Mouse (Mus musculus) embryonic fibroblast, embryonic 13.5 days (primary cell): Measurements from ENCODE around the gene Henmt1. TPM values are rescaled to one million over a fixed set of nuclear protein-coding genes. Genes with fewer than 3 reads are reported as not detected.

ENCODE experiments used
- H3K27ac ChIP-seq: 2 replicates; pipeline ENCODE4 v1.5.1; 2012; ENCODE audit warnings: low read length, control low read depth, inconsistent platforms; ENCODE audit not compliant: insufficient read depth
- H3K4me1 ChIP-seq: 2 replicates; pipeline ENCODE4 v1.6.1; 2011; ENCODE audit warnings: low read length; ENCODE audit not compliant: control insufficient read depth, insufficient read depth
- H3K4me3 ChIP-seq: 2 replicates; pipeline ENCODE4 v1.5.1; 2011; ENCODE audit warnings: mild to moderate bottlenecking, control low read depth, low read length; ENCODE audit not compliant: insufficient read depth
- CTCF ChIP-seq: IDR thresholded peaks from 2 replicates; pipeline ENCODE4 v1.5.1; 2011; ENCODE audit warnings: mild to moderate bottlenecking, control low read depth, low read length, moderate library complexity, borderline replicate concordance; ENCODE audit not compliant: insufficient read depth
- POLR2A ChIP-seq: IDR thresholded peaks from 2 replicates; pipeline ENCODE4 v1.6.1; 2011; ENCODE audit warnings: low read depth, mild to moderate bottlenecking, control low read depth, low read length, moderate library complexity
- polyA plus RNA-seq: library from polyadenylated mRNA; stranded (reverse); fragments of >200 nt; gene quantifications from 2 replicates; pipeline ENCODE4 v1.2.4, GENCODE M21; 2011; ENCODE audit warnings: low read depth; ENCODE audit not compliant: missing spikeins, insufficient read length

Henmt1 gene
- polyA plus RNA-seq = not detected in 2 replicates

DNA sequence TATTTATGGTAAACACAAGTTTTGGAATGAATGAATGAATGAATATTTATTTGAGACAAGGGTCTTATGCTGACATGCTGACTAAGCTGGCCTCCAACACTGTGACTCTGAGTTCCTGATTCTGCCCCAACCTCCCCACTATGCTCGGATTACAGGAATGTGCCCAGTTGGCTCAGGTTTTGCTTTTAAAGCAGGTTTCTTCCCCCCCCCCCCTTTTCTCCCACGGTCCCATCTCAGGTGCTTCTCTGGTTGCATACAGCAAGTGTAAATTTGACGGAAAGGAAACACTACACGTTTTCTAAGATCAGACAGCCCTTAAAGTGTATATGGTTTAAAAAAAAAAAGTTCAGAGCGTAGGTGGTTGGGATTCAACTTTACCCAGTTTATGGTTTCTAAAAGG is at the start of gene Henmt1:
Gene Henmt1 (plus strand): TSS at position 301 of the 400 bp plus-strand sequence.
- no peak within 1 kb of the TSS for H3K4me3 ChIP-seq
- no peak for TF ChIP-seq POLR2A
- TF ChIP-seq CTCF = no peak

DNA sequence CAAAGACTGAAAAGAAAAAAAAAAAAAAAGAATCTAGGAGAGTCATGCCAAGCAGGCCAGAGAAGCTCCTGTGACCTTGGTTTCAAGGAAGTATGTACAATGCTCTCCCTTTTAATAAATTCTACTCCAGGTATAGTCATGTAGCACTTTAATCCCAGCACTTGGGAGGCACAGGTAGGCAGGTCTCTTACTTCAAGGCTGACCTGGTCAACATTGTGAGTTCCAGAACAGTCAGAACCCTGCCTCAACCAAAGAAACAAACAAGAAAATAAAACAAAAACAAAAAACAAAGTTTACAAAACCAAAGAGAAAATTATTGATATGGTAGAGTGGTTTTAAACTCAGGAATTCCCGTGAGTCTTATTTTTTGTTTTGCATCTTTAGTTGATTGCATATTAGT is 49.8 kb upstream of the Henmt1 start, which contains the start of gene Fndc7:
Gene Fndc7 (minus strand): TSS at position 101 of the 400 bp plus-strand sequence.
- no peak for TF ChIP-seq CTCF
- TF ChIP-seq POLR2A = no peak
- Histone ChIP-seq H3K4me1 (no peaks in the 10 kb centered on the region), H3K4me3 (no peak within 1 kb of the TSS), H3K27ac (no peak within 1 kb of the TSS)

More for the DNA sequence above, at the start of gene Henmt1:
- Histone ChIP-seq H3K4me1 (no peaks in the 10 kb centered on the region), H3K27ac (no peak within 1 kb of the TSS)

DNA sequence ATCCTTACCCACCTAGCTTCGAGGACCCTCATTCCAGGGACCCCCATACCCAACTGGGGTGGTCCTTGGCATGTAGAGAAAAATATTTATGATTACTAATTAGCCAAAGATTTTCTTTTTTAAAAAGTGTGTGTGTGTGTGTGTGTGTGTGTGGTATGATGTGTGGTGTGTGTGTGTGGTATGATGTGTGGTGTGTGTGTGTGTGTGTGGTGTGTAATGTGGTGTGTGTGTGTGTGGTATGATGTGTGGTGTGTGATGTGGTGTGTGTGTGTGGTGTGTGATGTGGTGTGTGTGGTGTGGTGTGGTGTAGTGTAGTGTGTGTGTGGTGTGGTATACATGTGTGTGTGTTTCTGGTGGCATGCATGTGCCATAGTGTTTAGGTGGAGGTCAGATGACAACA is 47.6 kb upstream of the Henmt1 start:
- Histone ChIP-seq H3K27ac (no peak overlapping the region), H3K4me1 (no peaks in the 10 kb centered on the region), H3K4me3 (no peak overlapping the region)
- TF ChIP-seq POLR2A (no peak), CTCF (no peak)

DNA sequence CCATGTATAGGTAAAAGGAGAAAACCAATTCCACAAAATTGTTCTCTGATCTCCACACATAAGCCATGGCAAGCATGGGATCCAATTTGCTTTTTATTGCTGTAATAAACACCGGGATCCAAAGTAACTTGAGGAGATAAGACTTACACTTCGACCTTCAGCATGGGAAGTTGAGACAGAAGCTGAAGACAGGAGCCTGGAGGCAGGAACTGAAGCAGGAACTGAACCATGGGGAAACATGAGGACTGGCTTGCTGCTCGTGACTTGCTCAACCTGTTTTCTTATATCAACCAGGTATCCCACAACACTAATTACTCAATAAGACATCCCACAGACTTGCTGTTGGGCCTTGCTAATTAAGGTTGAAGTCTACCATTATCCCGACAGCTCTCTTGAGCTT is 46.8 kb upstream of the Henmt1 start:
- Histone ChIP-seq H3K4me1 (no peaks in the 10 kb centered on the region), H3K27ac (no peak overlapping the region)
- TF ChIP-seq CTCF = no peak
- no peak for TF ChIP-seq POLR2A

GRCm38 (mm10) chr3:108898640-108899039 is 41.0 kb upstream of the Henmt1 start:
- Histone ChIP-seq H3K4me3 (no peak overlapping the region), H3K4me1 (no peaks in the 10 kb centered on the region), H3K27ac (no peak overlapping the region)
- TF ChIP-seq POLR2A = no peak
- no peak for TF ChIP-seq CTCF

More for the DNA sequence above, 46.8 kb upstream of the Henmt1 start:
- H3K4me3 ChIP-seq = no peak overlapping the region

- TF ChIP-seq CTCF = no peak
- no peak for TF ChIP-seq POLR2A
- no peak overlapping the region for H3K27ac ChIP-seq
- H3K4me1 ChIP-seq = no peaks in the 10 kb centered on the region
- no peak overlapping the region for H3K4me3 ChIP-seq
These were observed 39.5 kb upstream of the Henmt1 start for GRCm38 (mm10) chr3:108900147-108900546.

DNA sequence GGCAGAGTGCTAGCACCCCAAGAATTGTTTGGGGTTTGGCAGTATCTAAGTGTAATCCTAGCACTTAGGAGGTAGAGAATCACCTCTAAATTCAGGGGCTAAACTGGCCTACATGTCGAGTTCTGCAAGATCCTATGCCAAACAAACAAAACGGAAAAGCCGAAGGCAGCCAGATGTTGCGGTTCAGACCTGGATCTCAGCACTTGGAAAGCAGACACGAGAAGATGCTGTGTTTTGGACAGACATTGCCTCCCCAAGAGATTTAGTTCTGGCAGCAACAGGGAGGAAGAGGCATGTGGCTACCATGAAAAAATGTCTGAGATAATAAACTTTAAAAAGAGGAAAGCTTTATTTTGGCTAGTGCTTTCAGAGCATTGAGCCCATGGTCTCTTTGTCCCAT is 39.0 kb upstream of the Henmt1 start:
- no peaks in the 10 kb centered on the region for H3K4me1 ChIP-seq
- H3K27ac ChIP-seq = no peak overlapping the region
- TF ChIP-seq CTCF (no peak), POLR2A (no peak)
- no peak overlapping the region for H3K4me3 ChIP-seq

- Histone ChIP-seq H3K4me1 (no peaks in the 10 kb centered on the region), H3K4me3 (no peak overlapping the region), H3K27ac (no peak overlapping the region)
- TF ChIP-seq CTCF = no peak
- no peak for TF ChIP-seq POLR2A
These were observed 37.6 kb upstream of the Henmt1 start for GRCm38 (mm10) chr3:108902038-108902437.

DNA sequence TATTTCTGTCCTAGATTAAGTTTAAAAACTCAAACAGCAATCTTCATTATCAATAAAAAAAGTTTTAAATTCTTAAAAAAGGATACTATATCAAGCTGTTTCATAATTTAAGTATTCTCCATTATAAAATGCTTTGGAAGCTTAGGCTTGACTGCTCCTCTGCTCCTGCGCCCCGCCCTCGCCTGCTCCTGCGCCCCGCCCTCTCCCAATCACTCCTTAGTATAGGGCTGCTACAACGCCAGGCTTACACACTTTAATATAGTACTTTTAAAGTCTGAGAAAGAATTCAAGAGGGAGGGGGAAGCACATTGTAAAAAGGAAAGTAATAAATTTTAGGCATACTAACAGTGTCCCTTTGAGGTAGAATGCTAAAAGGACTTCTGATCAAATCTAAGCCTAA is 36.7 kb upstream of the Henmt1 start:
- TF ChIP-seq POLR2A (no peak), CTCF (no peak)

GRCm38 (mm10) chr3:108910303-108911080 is 29.2 kb upstream of the Henmt1 start:
- Histone ChIP-seq H3K27ac (peak overlapping the region; percentile 92), H3K4me3 (peak overlapping the region; percentile 76), H3K4me1 (no peaks in the 10 kb centered on the region; the same call in none of the 2 replicates)
- TF ChIP-seq POLR2A = no peak
- no peak for TF ChIP-seq CTCF

More for the DNA sequence above, 36.7 kb upstream of the Henmt1 start:
- no peaks in the 10 kb centered on the region for H3K4me1 ChIP-seq
- H3K27ac ChIP-seq = no peak overlapping the region
- H3K4me3 ChIP-seq = no peak overlapping the region
